Mouse (Mus musculus) midbrain, postnatal 0 days (tissue): ENCODE data around the gene Khk. TPM values are rescaled to one million over a fixed set of nuclear protein-coding genes. Genes with fewer than 3 reads are reported as not detected.

Experiments used
- ATAC-seq: fragments of 200-750 bp; cut with Nextera tagmentation; 2 replicates; pipeline ENCODE4 v1.8.0; 2017; ENCODE audit warnings: moderate number of reproducible peaks, mild to moderate bottlenecking, moderate TSS enrichment, moderate library complexity; ENCODE audit not compliant: low FRiP score
- DNase-seq: peaks from one replicate; pipeline ENCODE4 v3.0.0-alpha.2; 2015; ENCODE audit warnings: low spot score
- H3K27ac ChIP-seq: fragments of 300-500 bp; sonication (generic); 2 replicates; pipeline ENCODE4 v1.5.1; 2014; ENCODE audit warnings: low read depth, mild to moderate bottlenecking, low read length, mixed read lengths
- H3K27me3 ChIP-seq: fragments of 300-500 bp; sonication (generic); 2 replicates; pipeline ENCODE4 v1.6.1; 2014; ENCODE audit warnings: low read length, control low read depth, mixed read lengths; ENCODE audit not compliant: insufficient read depth
- H3K36me3 ChIP-seq: fragments of 300-500 bp; sonication (generic); 2 replicates; pipeline ENCODE4 v1.6.1; 2014; ENCODE audit warnings: low read length, control low read depth, mixed read lengths; ENCODE audit not compliant: insufficient read depth
- H3K4me1 ChIP-seq: fragments of 300-500 bp; sonication (generic); 2 replicates; pipeline ENCODE4 v1.6.1; 2014; ENCODE audit warnings: mild to moderate bottlenecking, control low read depth, antibody characterized with exemption, low read length, mixed read lengths; ENCODE audit not compliant: insufficient read depth
- H3K4me2 ChIP-seq: fragments of 300-500 bp; sonication (generic); 2 replicates; pipeline ENCODE4 v1.6.1; 2014; ENCODE audit warnings: low read depth, mild to moderate bottlenecking, low read length, mixed read lengths; ENCODE audit not compliant: poor library complexity, severe bottlenecking
- H3K4me3 ChIP-seq: fragments of 300-500 bp; sonication (generic); 2 replicates; pipeline ENCODE4 v1.5.1; 2014; ENCODE audit warnings: low read depth, mild to moderate bottlenecking, low read length, moderate library complexity
- H3K9ac ChIP-seq: fragments of 300-500 bp; sonication (generic); replicated peaks from 2 replicates; pipeline ENCODE4 v1.6.1; 2014; ENCODE audit warnings: mild to moderate bottlenecking, low read length, moderate library complexity, mixed read lengths; ENCODE audit not compliant: poor library complexity, severe bottlenecking
- H3K9me3 ChIP-seq: fragments of 300-500 bp; sonication (generic); 2 replicates; pipeline ENCODE4 v1.6.1; 2016; ENCODE audit warnings: low read length, control low read depth
- CTCF ChIP-seq: IDR thresholded peaks from 2 replicates; pipeline ENCODE4 v1.5.1; 2016; ENCODE audit warnings: antibody characterized with exemption, mild to moderate bottlenecking
- WGBS: fragments of 180-500 bp; shearing (Covaris S2); extraction: QIAGEN DNeasy Blood & Tissue Kit; methylation state at CpG from one replicate; pipeline ENCODE4 v1.1.7; 2014; 5-methylcytosine and 5-hydroxymethylcytosine counted together
- polyA plus RNA-seq: library from polyadenylated mRNA; unstranded; fragments of >200 nt; fragmentation: Nextera tagmentation; extraction: Ambion mirVana; gene quantifications from 2 replicates; pipeline ENCODE4 v1.2.1, GENCODE M21; 2015
- total RNA-seq: library from RNA; depleted of rRNA; stranded (reverse); fragments of >200 nt; gene quantifications from 2 replicates; pipeline ENCODE4 v1.2.3, GENCODE M21; 2014

Gene Khk
- total and polyA plus RNA-seq, 2 experiments from 2014 or later, result 1.4 to 17.6 TPM

DNA sequence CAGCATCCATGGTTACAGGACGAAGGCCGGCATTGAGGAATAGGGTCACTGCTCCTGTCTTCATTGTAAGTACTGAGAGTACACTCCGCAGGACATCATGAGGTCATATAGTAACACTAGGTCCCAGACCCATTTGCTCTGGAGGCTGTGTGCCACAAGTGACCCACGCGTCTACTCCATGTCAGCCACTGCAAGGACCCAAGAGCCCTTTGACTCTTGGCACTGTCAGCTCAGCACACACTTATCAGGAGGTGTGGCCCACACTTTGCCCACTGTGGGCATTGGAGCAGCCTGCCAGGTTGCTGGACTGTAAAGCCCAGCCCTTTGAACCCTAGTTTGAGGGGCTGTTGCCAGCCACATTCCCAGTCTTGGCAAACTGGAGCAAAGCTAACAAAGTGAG lies 4.0 kb downstream of the Khk start:
- WGBS, result 92% methylated on average over 5 of the region's 5 CpGs
- H3K27ac ChIP-seq, result no peak overlapping the region
- no peaks in the 10 kb centered on the region for H3K36me3 ChIP-seq
- no peaks in the 10 kb centered on the region for H3K9me3 ChIP-seq
- ATAC-seq (no peak), DNase-seq (no peak)
- H3K4me3 ChIP-seq, result no peak overlapping the region
- H3K4me2 ChIP-seq, result no peak overlapping the region
- H3K27me3 ChIP-seq, result no peaks in the 10 kb centered on the region
- H3K4me1 ChIP-seq, result no peaks in the 10 kb centered on the region
- H3K9ac ChIP-seq, result no peak overlapping the region
- TF ChIP-seq CTCF, result no peak

DNA sequence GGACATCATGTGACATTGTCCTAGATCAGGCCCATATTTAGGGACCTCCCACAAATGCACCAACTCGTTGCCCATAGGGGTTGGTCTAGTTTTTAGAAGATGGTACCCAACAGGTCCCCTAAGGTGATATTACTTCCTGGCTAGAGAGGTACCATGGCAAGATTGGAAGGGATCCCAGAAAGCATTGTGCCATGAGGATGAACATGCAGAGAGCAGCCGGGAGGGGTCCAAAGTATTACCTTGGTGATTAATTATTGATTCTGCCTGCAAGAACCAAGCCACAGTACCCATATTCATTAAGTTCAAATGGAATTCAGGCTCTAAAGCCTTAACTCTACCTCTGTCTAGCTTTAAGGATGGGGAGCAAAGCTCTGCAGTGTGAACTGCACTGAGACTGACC lies 4.8 kb downstream of the Khk start:
- H3K4me1 ChIP-seq, result no peaks in the 10 kb centered on the region
- TF ChIP-seq CTCF, result no peak
- H3K9ac ChIP-seq, result no peak overlapping the region
- DNase-seq (no peak), ATAC-seq (no peak)
- no peaks in the 10 kb centered on the region for H3K27me3 ChIP-seq
- WGBS, result 79% methylated on average over 2 of the region's 2 CpGs
- no peak overlapping the region for H3K27ac ChIP-seq
- H3K4me2 ChIP-seq, result no peak overlapping the region
- H3K9me3 ChIP-seq, result no peaks in the 10 kb centered on the region
- no peaks in the 10 kb centered on the region for H3K36me3 ChIP-seq
- no peak overlapping the region for H3K4me3 ChIP-seq

DNA sequence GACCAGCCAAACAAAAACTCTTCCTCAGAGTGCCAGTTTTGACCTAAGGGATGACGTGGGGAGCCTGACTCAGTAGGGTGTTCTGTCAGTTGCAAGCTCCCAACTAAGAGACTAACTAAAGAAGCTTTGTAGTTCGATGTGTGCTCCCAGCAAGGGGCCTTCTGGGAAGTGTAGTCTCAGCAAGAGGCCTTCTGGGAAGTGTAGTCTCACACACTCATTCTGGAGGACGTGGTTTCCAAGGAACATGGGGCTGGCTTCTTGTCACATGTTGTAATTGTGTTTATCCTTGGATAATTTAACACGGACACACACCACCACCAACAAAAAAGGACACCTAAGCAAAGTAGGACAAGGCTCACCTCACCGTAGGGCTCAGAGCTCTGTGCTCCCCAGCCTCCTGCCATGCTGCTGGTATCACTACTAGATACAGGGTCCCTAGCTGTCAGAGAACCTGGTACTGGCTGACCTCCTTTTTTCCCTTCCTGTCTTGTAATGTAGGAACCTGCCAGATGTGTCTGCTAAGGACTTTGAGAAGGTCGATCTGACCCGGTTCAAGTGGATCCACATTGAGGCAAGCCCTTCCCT lies 6.8 kb downstream of the Khk start:
- Histone ChIP-seq H3K9me3 (no peaks in the 10 kb centered on the region), H3K4me3 (no peak overlapping the region), H3K9ac (no peak overlapping the region), H3K27me3 (no peaks in the 10 kb centered on the region), H3K36me3 (peaks cover under 1% of the 10 kb centered on the region; the same call in 1 of the 2 replicates), H3K27ac (no peak overlapping the region), H3K4me1 (no peaks in the 10 kb centered on the region), H3K4me2 (peak overlapping the region; percentile 36; the same call in 1 of the 2 replicates)
- 42% methylated on average over 7 of the region's 7 CpGs for WGBS
- 0 out of 2 replicates have a peak, but pooled peaks have one; percentile 47 for ATAC-seq
- DNase-seq, result peak; percentile 67
- TF ChIP-seq CTCF, result no peak

DNA sequence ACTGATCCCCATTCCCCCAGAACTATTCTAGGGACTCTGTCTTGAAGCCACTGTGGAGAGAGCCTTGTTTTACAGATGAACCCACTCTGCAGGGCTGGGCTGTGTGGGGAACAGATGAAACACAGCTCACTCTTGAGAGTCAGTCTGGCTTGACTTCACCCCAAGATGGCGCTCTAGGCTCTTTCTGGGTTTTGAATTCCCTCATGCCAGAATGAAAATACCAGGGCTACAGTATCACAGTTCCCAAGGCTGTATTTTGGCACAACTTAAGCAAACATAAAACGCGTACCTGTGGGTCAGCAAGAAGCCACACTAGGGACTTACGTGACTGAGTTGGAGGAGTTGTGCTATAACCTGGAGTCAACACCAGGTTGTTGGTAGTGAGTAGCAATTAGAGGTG lies 8.9 kb downstream of the Khk start:
- Histone ChIP-seq H3K36me3 (peaks cover 13% of the 10 kb centered on the region), H3K27me3 (no peaks in the 10 kb centered on the region), H3K27ac (no peak overlapping the region), H3K9me3 (no peaks in the 10 kb centered on the region), H3K4me3 (no peak overlapping the region), H3K4me1 (no peaks in the 10 kb centered on the region), H3K9ac (no peak overlapping the region), H3K4me2 (no peak overlapping the region)
- ATAC-seq, result no peak
- peak; percentile 84 for DNase-seq
- TF ChIP-seq CTCF, result peak; percentile 83
- WGBS, result 37% methylated on average over 4 of the region's 4 CpGs

GRCm38 (mm10) chr5:30930846-30931245 lies 9.6 kb downstream of the Khk start:
- Histone ChIP-seq H3K9ac (no peak overlapping the region), H3K36me3 (peaks cover 13% of the 10 kb centered on the region), H3K4me1 (no peaks in the 10 kb centered on the region), H3K27ac (no peak overlapping the region), H3K27me3 (no peaks in the 10 kb centered on the region), H3K9me3 (no peaks in the 10 kb centered on the region), H3K4me2 (no peak overlapping the region), H3K4me3 (no peak overlapping the region)
- no peak for ATAC-seq
- 83% methylated on average over 6 of the region's 6 CpGs for WGBS
- TF ChIP-seq CTCF, result no peak
- DNase-seq, result no peak

GRCm38 (mm10) chr5:30931378-30931777 lies 10.1 kb downstream of the Khk start:
- no peak for TF ChIP-seq CTCF
- 80% methylated on average over 4 of the region's 4 CpGs for WGBS
- no peaks in the 10 kb centered on the region for H3K27me3 ChIP-seq
- no peaks in the 10 kb centered on the region for H3K4me1 ChIP-seq
- no peak for ATAC-seq
- no peak for DNase-seq
- H3K4me3 ChIP-seq, result no peak overlapping the region
- H3K36me3 ChIP-seq, result peaks cover 13% of the 10 kb centered on the region
- H3K4me2 ChIP-seq, result no peak overlapping the region
- H3K9ac ChIP-seq, result no peak overlapping the region
- H3K27ac ChIP-seq, result no peak overlapping the region
- no peaks in the 10 kb centered on the region for H3K9me3 ChIP-seq
